Mouse (Mus musculus) kidney, adult 2 months (tissue): ENCODE measurements around the gene Bcl2l13.

Experiments
- CTCF ChIP-seq: fragments of 200-500 bp; conservative IDR thresholded peaks from 2 replicates; pipeline ENCODE4 v1.5.1; 2011; ENCODE audit warnings: low read depth, mild to moderate bottlenecking, control low read depth, low read length, moderate library complexity, mixed read lengths; ENCODE audit not compliant: insufficient read depth, insufficient read length
- POLR2A ChIP-seq: fragments of 200-500 bp; IDR thresholded peaks from one replicate; pipeline ENCODE4 v1.6.1; 2011; ENCODE audit warnings: low read depth, low read length, control low read depth

GRCm38 (mm10) chr6:120915649-120915975 lies 79.6 kb downstream of the Bcl2l13 start:
- TF ChIP-seq CTCF: no peak
- TF ChIP-seq POLR2A: no peak
